Comparison of ENCODE assay signal across 12 mouse cellular contexts in genomic region chr4:57730801-57731598, GRCm38 (mm10). TPM values are rescaled to one million over a fixed set of nuclear protein-coding genes. Genes with fewer than 3 reads are reported as not detected.
A peak's percentile ranks its signal among the peaks of the same experiment; 100 is the strongest.
DNase-seq lines count a peak whose midpoint lies in the region; TF ChIP-seq lines count a peak whose summit lies in the region.
"Had no signal": no experiment of that assay in that cellular context is flagged by ENCODE, and none has a peak within 500 bp of the region (broad histone marks: within the 10 kb centered on the region; RNA-seq: fewer than 3 reads in every experiment).

No protein-coding gene starts in this region.

- peak overlapping the region; percentile 84 for H3K27ac ChIP-seq in layer of hippocampus, adult 2 months
- H3K27ac ChIP-seq: left cerebral cortex, adult 2 months; liver, embryonic 13.5 days; midbrain, embryonic 12.5 days had no signal

- peak; percentile 55 to 84 for DNase-seq in adrenal gland, adult (ENCODE audit: inconsistent age in 2 of 2, low spot score in 1 of 2)
- DNase-seq in adrenal gland, postnatal 4 days (ENCODE audit: low spot score in 2 of 2), result no peak
- no peak for DNase-seq in layer of hippocampus, adult 2 months (ENCODE audit: low spot score in 2 of 2)
- DNase-seq in layer of hippocampus, postnatal 10 days (ENCODE audit: low spot score in 2 of 2), result no peak
- DNase-seq in T-cell, adult 2 months (ENCODE audit: low spot score), result peak; percentile 60
- peak; percentile 69 for DNase-seq in naive thymus-derived CD4-positive, alpha-beta T cell, adult 2 months (ENCODE audit: low read depth)
- no peak for DNase-seq in cerebellum, adult 11-12 months
- DNase-seq in ovary, postnatal 36 days (ENCODE audit: low spot score), result no peak
- DNase-seq: cerebellum, postnatal 14 days; liver, embryonic 13.5 days had no signal

- H3K4me3 ChIP-seq in layer of hippocampus, adult 2 months, result no peak overlapping the region
- H3K4me3 ChIP-seq: left cerebral cortex, adult 2 months; liver, embryonic 13.5 days; midbrain, embryonic 12.5 days had no signal

- TF ChIP-seq CTCF in layer of hippocampus, adult 2 months (conservative IDR thresholded peaks at IDR 0.05), result no peak

RNA-seq across cellular contexts. Expression of gene Akap2, which starts 13.5 kb away (rescaled TPM):
- 100 to 1,000 TPM; 106 to 114 TPM for total RNA-seq in adrenal gland, postnatal 4 days (2021)
- 10 to 100 TPM; 46.8 to 52.0 TPM for total RNA-seq in layer of hippocampus, adult 2 months (2021)
- 10 to 100 TPM; 36.8 to 40.9 TPM for total RNA-seq in layer of hippocampus, postnatal 10 days (2021)

Comparison
In these comparisons a context has a peak if more than half of its experiments do, and no peak if none do; other contexts are left out.
1. DNase-seq: peak in adrenal gland, adult (2 of 2), T-cell, adult 2 months (single experiment) and naive thymus-derived CD4-positive, alpha-beta T cell, adult 2 months (single experiment); none in adrenal gland, postnatal 4 days (0 of 2), layer of hippocampus, adult 2 months (0 of 2), layer of hippocampus, postnatal 10 days (0 of 2), cerebellum, adult 11-12 months (single experiment) and ovary, postnatal 36 days (single experiment).